Mouse (Mus musculus): ENCODE measurements around the gene Mroh7. TPM values are rescaled to one million over a fixed set of nuclear protein-coding genes. Genes with fewer than 3 reads are reported as not detected.
"Not testable (repeated sequence)": the region's sequence is repeated elsewhere in the genome, so short reads cannot be mapped to it uniquely, and the experiment has no call there.

The Mroh7 gene
- 0.74 and 1.8 TPM in 2 replicates for polyA plus RNA-seq (2015; fragmentation: Nextera tagmentation; extraction: Ambion mirVana)

DNA sequence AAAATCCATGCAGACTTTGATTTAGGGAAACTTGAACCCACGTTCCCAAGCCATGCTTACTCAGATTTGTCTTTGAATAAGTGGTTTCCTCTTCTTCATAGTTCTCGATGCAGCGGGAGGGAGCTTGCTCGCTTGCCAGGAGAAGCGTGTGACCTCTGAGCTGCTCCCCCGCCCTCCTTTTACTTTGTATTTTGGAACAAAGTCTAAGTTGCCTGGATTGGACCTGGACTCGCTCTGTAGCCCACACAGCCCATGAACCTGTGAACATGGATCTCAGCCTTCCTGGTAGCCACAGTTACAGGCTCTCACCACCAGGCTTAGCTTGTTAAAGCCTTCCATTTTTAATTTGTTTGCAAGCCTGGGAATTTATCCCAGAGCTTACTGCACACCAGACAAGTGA is at the start of gene Mroh7:
TSS of gene Mroh7 (minus strand) at position 112 of the 400 bp plus-strand sequence.
- H3K4me1 ChIP-seq (ENCODE audit: insufficient read depth, low read length), result peaks cover 11% of the 10 kb centered on the region
- no peaks in the 10 kb centered on the region for H3K27me3 ChIP-seq (ENCODE audit: insufficient read depth, low read length)
- H3K27ac ChIP-seq (ENCODE audit: low read length), result no peak within 1 kb of the TSS
- H3K9me3 ChIP-seq (ENCODE audit: low read length), result no peaks in the 10 kb centered on the region
- no peak within 1 kb of the TSS for H3K4me3 ChIP-seq (ENCODE audit: low read length)
- no peak for ATAC-seq (ENCODE audit: low FRiP score, low TSS enrichment)
- WGBS, result 75% methylated on average over 7 of the region's 7 CpGs
- H3K36me3 ChIP-seq (ENCODE audit: insufficient read depth, low read length), result no peaks in the 10 kb centered on the region
- H3K9ac ChIP-seq (replicated peaks; ENCODE audit: low read length), result no peak within 1 kb of the TSS
- H3K4me2 ChIP-seq (replicated peaks; ENCODE audit: low read depth, low read length), result no peak within 1 kb of the TSS

DNA sequence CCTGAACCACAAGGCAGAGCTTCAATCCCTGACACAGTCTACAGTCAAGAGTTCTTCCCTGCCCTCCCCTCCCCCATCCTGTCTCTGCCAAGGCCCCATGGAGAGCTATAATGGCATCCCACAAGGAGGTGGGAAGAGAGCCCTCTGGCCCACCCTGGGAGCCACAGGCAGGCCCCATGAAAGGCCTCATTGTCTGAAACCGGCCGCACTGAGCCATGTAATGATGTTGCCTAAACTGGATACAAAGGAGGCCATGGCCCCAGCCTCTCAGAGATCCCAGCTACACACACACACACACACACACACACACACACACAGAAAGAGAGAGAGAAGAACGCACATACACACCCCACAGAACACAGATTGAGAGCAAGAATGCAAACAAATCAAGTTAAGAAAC is 49.3 kb upstream of the Mroh7 start:
- Histone ChIP-seq H3K36me3 (ENCODE audit: insufficient read depth, low read length) (no peaks in the 10 kb centered on the region), H3K27me3 (ENCODE audit: insufficient read depth, low read length) (no peaks in the 10 kb centered on the region), H3K9me3 (ENCODE audit: low read length) (no peaks in the 10 kb centered on the region), H3K27ac (ENCODE audit: low read length) (0 out of 2 replicates have a peak overlapping the region, but pooled peaks have one; percentile 27), H3K4me2 (replicated peaks; ENCODE audit: low read depth, low read length) (no peak overlapping the region), H3K9ac (replicated peaks; ENCODE audit: low read length) (no peak overlapping the region), H3K4me3 (ENCODE audit: low read length) (no peak overlapping the region), H3K4me1 (ENCODE audit: insufficient read depth, low read length) (peaks cover 33% of the 10 kb centered on the region)
- 43% methylated on average over 3 of the region's 3 CpGs for WGBS
- peak; percentile 40; the same call in 1 of the 2 replicates for ATAC-seq (ENCODE audit: low FRiP score, low TSS enrichment)

DNA sequence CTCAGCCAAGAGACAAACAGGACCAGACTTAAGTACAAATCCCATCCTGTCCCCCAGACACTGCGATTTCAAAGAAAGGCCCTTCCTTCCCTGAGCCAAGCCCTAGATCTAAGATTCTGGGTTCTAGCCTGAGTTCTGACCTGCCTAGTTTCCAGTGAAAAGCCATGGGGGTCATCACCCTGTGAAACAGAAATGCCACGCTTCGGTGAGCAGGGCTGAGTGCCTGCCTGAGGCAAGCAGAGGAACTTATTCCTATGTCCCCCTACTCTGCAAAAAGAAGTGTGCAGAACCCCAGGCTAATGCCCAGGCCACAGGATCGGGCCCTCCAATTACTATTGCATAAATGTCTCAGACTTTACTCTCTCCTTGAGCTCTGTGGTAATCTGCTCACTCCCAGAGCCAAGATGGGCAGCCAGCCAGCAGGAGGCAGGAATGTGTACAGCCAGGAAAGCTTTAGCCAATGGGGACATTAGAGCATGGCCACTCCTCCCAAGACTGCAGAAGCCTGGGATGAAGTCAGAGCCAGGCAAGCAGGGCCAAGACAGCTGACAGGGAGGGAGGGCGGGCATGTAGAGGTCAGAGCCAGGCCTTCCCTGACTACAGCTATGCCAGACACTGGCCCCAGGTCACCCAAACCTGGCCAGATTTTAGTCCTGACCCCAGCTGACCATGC is 47.5 kb upstream of the Mroh7 start:
- Histone ChIP-seq H3K27ac (ENCODE audit: low read length) (peak overlapping the region; percentile 73), H3K4me1 (ENCODE audit: insufficient read depth, low read length) (peaks cover 32% of the 10 kb centered on the region), H3K27me3 (ENCODE audit: insufficient read depth, low read length) (no peaks in the 10 kb centered on the region), H3K4me3 (ENCODE audit: low read length) (no peak overlapping the region), H3K36me3 (ENCODE audit: insufficient read depth, low read length) (no peaks in the 10 kb centered on the region), H3K9ac (replicated peaks; ENCODE audit: low read length) (no peak overlapping the region), H3K4me2 (replicated peaks; ENCODE audit: low read depth, low read length) (no peak overlapping the region), H3K9me3 (ENCODE audit: low read length) (no peaks in the 10 kb centered on the region)
- 42% methylated on average over 5 of the region's 5 CpGs for WGBS
- ATAC-seq (ENCODE audit: low FRiP score, low TSS enrichment), result peak; percentile 94

DNA sequence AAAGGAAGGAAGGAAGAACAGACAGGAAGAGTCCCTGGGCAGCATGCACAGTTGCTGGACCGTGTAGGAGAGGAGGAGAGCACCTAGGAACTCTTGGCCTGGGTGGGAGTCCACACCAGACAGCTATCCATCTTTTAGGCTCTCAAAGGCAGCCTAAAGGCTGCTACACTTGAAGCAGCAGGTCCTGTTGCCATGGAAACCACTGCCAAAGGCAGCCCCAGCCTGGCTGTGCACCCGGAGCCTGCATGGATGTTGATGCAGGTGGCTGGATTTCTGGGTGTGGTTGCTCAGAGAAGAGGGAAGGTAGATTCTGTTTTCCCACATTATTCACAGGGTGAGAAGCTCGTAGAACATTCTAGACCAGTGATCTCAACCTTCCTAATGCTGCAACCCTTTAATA is 46.3 kb upstream of the Mroh7 start:
- Histone ChIP-seq H3K27me3 (ENCODE audit: insufficient read depth, low read length) (no peaks in the 10 kb centered on the region), H3K27ac (ENCODE audit: low read length) (no peak overlapping the region), H3K9ac (replicated peaks; ENCODE audit: low read length) (no peak overlapping the region), H3K4me2 (replicated peaks; ENCODE audit: low read depth, low read length) (no peak overlapping the region), H3K4me3 (ENCODE audit: low read length) (no peak overlapping the region), H3K36me3 (ENCODE audit: insufficient read depth, low read length) (no peaks in the 10 kb centered on the region), H3K4me1 (ENCODE audit: insufficient read depth, low read length) (peaks cover 26% of the 10 kb centered on the region), H3K9me3 (ENCODE audit: low read length) (no peaks in the 10 kb centered on the region)
- 23% methylated on average over 3 of the region's 3 CpGs for WGBS
- no peak for ATAC-seq (ENCODE audit: low FRiP score, low TSS enrichment)

DNA sequence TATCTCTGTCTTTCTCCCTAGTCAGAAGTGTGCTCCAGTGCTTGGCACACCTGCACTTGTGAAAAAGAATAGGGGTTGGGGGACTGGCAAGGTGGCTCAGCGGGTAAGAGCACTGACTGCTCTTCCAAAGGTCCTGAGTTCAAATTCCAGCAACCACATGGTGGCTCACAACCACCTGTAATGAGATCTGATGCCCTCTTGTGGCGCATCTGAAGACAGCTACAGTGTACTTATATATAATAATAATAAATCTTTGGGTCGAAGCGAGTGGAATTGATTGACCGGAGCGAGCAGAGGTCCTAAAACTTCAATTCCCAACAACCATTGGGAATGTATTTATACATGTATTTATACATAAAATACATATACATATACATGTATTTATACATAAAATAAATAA is 45.0 kb upstream of the Mroh7 start:
- not testable (repeated sequence) for H3K36me3 ChIP-seq (ENCODE audit: insufficient read depth, low read length); H3K9ac ChIP-seq (replicated peaks; ENCODE audit: low read length); ATAC-seq (ENCODE audit: low FRiP score, low TSS enrichment); H3K9me3 ChIP-seq (ENCODE audit: low read length); H3K27me3 ChIP-seq (ENCODE audit: insufficient read depth, low read length); H3K27ac ChIP-seq (ENCODE audit: low read length); H3K4me3 ChIP-seq (ENCODE audit: low read length); H3K4me2 ChIP-seq (replicated peaks; ENCODE audit: low read depth, low read length)
- WGBS, result 91% methylated on average over 6 of the region's 6 CpGs
- peaks cover 26% of the 10 kb centered on the region for H3K4me1 ChIP-seq (ENCODE audit: insufficient read depth, low read length)

DNA sequence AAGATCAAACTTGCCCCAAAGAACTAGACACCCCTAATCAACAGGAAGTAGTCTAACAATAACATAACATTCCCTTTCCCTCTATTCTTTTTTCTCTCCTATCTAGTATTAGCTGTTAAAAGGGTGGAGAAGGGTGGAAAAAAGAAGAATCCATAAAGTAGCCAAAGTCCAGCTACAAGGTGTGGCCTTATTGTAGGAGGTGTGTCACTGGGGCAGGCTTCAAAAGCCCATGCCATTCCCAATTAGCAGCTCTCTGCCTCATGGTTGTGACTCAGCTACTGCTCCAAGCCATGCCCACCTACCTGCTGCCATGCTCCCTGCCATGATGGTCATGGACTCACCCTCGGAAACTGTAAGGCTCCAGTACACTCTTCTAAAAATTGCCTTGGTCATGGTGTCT is 41.8 kb upstream of the Mroh7 start:
- no peak overlapping the region for H3K27ac ChIP-seq (ENCODE audit: low read length)
- H3K4me1 ChIP-seq (ENCODE audit: insufficient read depth, low read length), result no peaks in the 10 kb centered on the region; the same call in 1 of the 2 replicates
- no peak overlapping the region for H3K4me3 ChIP-seq (ENCODE audit: low read length)
- H3K36me3 ChIP-seq (ENCODE audit: insufficient read depth, low read length), result no peaks in the 10 kb centered on the region
- 79% methylated on average over 1 of the region's 1 CpGs for WGBS
- H3K9ac ChIP-seq (replicated peaks; ENCODE audit: low read length), result no peak overlapping the region
- no peaks in the 10 kb centered on the region for H3K27me3 ChIP-seq (ENCODE audit: insufficient read depth, low read length)
- ATAC-seq (ENCODE audit: low FRiP score, low TSS enrichment), result no peak
- no peak overlapping the region for H3K4me2 ChIP-seq (replicated peaks; ENCODE audit: low read depth, low read length)
- no peaks in the 10 kb centered on the region for H3K9me3 ChIP-seq (ENCODE audit: low read length)

DNA sequence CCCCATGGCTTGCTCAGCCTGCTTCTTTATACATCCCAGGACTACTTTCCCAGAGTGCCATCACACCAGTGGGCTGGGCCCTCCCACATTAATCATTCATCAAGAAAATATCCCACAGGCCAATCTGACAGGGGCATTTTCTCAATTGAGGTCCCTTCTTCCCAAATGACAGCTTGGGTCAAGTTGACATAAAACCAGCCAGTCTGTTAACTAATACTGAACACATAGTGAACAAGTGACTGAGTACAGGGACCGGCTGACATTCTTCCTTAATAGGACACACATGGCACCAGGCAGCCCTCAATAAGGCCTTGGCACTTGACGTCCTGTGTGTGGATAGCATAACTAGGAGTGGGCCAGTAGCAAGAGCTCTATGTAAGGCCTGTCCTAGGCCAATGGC is 38.6 kb upstream of the Mroh7 start:
- H3K9ac ChIP-seq (replicated peaks; ENCODE audit: low read length), result no peak overlapping the region
- no peaks in the 10 kb centered on the region for H3K27me3 ChIP-seq (ENCODE audit: insufficient read depth, low read length)
- WGBS, result 71% methylated on average over 2 of the region's 2 CpGs
- no peaks in the 10 kb centered on the region for H3K36me3 ChIP-seq (ENCODE audit: insufficient read depth, low read length)
- H3K9me3 ChIP-seq (ENCODE audit: low read length), result no peaks in the 10 kb centered on the region
- no peaks in the 10 kb centered on the region for H3K4me1 ChIP-seq (ENCODE audit: insufficient read depth, low read length)
- H3K4me3 ChIP-seq (ENCODE audit: low read length), result no peak overlapping the region
- ATAC-seq (ENCODE audit: low FRiP score, low TSS enrichment), result no peak
- H3K4me2 ChIP-seq (replicated peaks; ENCODE audit: low read depth, low read length), result no peak overlapping the region
- H3K27ac ChIP-seq (ENCODE audit: low read length), result no peak overlapping the region

DNA sequence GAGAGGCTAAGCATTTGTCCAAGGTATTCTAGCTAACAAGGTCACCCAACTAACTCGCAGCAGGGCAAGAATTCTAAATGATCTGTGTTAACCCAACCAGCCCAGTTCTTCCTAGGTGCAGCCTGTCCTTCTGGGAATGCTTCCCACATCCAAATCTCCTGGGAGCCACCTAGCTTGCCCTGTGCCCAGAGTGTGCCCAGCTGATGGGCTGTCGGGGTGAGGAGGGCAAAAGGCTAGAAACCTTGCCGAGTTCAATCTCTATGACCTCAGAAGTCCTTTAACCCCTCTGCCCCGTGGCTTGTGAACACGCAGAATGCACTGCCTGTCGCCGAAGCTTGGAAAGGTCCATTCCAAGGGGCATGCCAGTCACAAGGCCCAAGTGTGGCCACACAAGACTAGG is 33.4 kb upstream of the Mroh7 start:
- WGBS, result 66% methylated on average over 7 of the region's 7 CpGs
- H3K9ac ChIP-seq (replicated peaks; ENCODE audit: low read length), result no peak overlapping the region

DNA sequence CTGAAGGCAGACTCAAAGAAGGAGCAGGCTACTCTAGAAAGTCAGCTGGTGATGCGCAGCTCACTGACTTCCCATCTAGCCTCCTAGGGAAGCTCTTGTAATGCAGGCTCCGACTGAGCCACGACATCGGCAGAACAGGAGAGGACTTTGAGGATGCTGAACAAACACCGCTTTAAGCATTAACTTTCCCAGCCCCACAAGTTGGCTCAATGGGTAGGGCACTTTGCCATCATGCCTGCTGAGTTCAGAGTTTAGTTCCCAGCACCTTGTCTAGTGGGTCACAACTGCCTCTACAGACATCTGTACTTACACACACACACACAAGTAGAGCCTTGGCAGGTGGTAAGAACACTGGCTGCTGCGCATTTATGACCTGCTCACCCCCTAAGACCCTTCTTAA is 21.0 kb upstream of the Mroh7 start:
- no peak overlapping the region for H3K27ac ChIP-seq (ENCODE audit: low read length)
- no peaks in the 10 kb centered on the region for H3K27me3 ChIP-seq (ENCODE audit: insufficient read depth, low read length)
- H3K36me3 ChIP-seq (ENCODE audit: insufficient read depth, low read length), result no peaks in the 10 kb centered on the region
- no peak for ATAC-seq (ENCODE audit: low FRiP score, low TSS enrichment)
- no peaks in the 10 kb centered on the region for H3K9me3 ChIP-seq (ENCODE audit: low read length)
- 88% methylated on average over 6 of the region's 6 CpGs for WGBS
- H3K4me3 ChIP-seq (ENCODE audit: low read length), result no peak overlapping the region
- no peak overlapping the region for H3K9ac ChIP-seq (replicated peaks; ENCODE audit: low read length)
- H3K4me1 ChIP-seq (ENCODE audit: insufficient read depth, low read length), result no peaks in the 10 kb centered on the region
- H3K4me2 ChIP-seq (replicated peaks; ENCODE audit: low read depth, low read length), result no peak overlapping the region

More for the DNA sequence above, 33.4 kb upstream of the Mroh7 start:
- Histone ChIP-seq H3K27ac (ENCODE audit: low read length) (no peak overlapping the region), H3K36me3 (ENCODE audit: insufficient read depth, low read length) (no peaks in the 10 kb centered on the region), H3K27me3 (ENCODE audit: insufficient read depth, low read length) (no peaks in the 10 kb centered on the region), H3K4me1 (ENCODE audit: insufficient read depth, low read length) (no peaks in the 10 kb centered on the region), H3K4me3 (ENCODE audit: low read length) (no peak overlapping the region), H3K9me3 (ENCODE audit: low read length) (no peaks in the 10 kb centered on the region), H3K4me2 (replicated peaks; ENCODE audit: low read depth, low read length) (no peak overlapping the region)
- ATAC-seq (ENCODE audit: low FRiP score, low TSS enrichment), result no peak

DNA sequence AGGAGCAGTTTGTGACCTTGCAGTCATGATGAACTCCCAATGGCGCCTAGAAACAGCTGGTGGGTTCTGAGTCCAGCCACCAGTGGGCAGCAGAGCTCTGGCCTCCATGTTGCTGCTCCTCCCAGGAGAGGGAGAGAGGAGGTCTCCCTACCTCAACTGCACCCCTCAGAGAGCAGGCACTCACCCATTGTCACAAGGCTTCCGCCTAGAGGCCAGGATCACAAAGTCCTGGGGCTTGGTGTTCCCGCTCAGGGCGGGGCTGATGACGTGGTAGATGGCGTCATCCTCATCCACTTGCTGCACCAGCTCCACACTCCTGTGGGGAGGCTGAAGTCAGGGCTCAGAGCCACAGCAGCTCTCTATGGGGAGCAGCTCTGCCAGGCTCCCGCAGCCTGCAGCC is 19.0 kb upstream of the Mroh7 start:
- Histone ChIP-seq H3K9ac (replicated peaks; ENCODE audit: low read length) (0 out of 2 replicates have a peak overlapping the region, but pooled peaks have one; percentile 10), H3K4me1 (ENCODE audit: insufficient read depth, low read length) (no peaks in the 10 kb centered on the region), H3K27ac (ENCODE audit: low read length) (no peak overlapping the region), H3K27me3 (ENCODE audit: insufficient read depth, low read length) (no peaks in the 10 kb centered on the region), H3K9me3 (ENCODE audit: low read length) (no peaks in the 10 kb centered on the region), H3K4me3 (ENCODE audit: low read length) (0 out of 2 replicates have a peak overlapping the region, but pooled peaks have one; percentile 8), H3K4me2 (replicated peaks; ENCODE audit: low read depth, low read length) (peak overlapping the region; percentile 32), H3K36me3 (ENCODE audit: insufficient read depth, low read length) (no peaks in the 10 kb centered on the region)
- ATAC-seq (ENCODE audit: low FRiP score, low TSS enrichment), result peak; percentile 75
- WGBS, result 3% methylated on average over 7 of the region's 7 CpGs

All from kidney, embryonic 16.5 days (tissue).